Mouse (Mus musculus) ovary, adult 2 months (tissue): ENCODE measurements around the gene Ust. TPM values are rescaled to one million over a fixed set of nuclear protein-coding genes. Genes with fewer than 3 reads are reported as not detected.

ENCODE experiments used
- polyA plus RNA-seq: library from polyadenylated mRNA; depleted of rRNA; stranded (reverse); fragments of >200 nt; gene quantifications from 2 replicates; pipeline ENCODE4 v1.2.3, GENCODE M21; 2012; rRNA removed

Ust gene
- polyA plus RNA-seq: 5.9 and 6.0 TPM in 2 replicates

GRCm38 (mm10) chr10:8518141-8519013 is at the start of gene Ust:
Gene Ust (minus strand): TSS chr10:8518825.

